Mouse (Mus musculus): ENCODE results near the gene Azin2. TPM values are rescaled to one million over a fixed set of nuclear protein-coding genes. Genes with fewer than 3 reads are reported as not detected.

The Azin2 gene
- polyA plus RNA-seq, 1 experiment from 2014 or later = 20.0 TPM

- Histone ChIP-seq H3K4me3 (ENCODE audit: low read depth, low read length) (no peak overlapping the region), H3K9me3 (ENCODE audit: control insufficient read depth, low read length) (no peaks in the 10 kb centered on the region), H3K27ac (replicated peaks; ENCODE audit: low read depth, low read length) (peak overlapping the region; percentile 48; the same call in 1 of the 2 replicates), H3K27me3 (replicated peaks; ENCODE audit: control insufficient read depth, insufficient read depth, low read length) (no peaks in the 10 kb centered on the region), H3K9ac (ENCODE audit: low read depth, low read length) (no peak overlapping the region; the same call in 1 of the 2 replicates), H3K4me2 (ENCODE audit: low read depth, low read length) (0 out of 2 replicates have a peak overlapping the region, but pooled peaks have one; percentile 5), H3K4me1 (ENCODE audit: control insufficient read depth, insufficient read depth, low read length) (peaks cover 24% of the 10 kb centered on the region), H3K36me3 (ENCODE audit: control insufficient read depth, insufficient read depth, low read length) (0 out of 2 replicates have a peak, but pooled peaks cover 4% of the 10 kb centered on the region)
- WGBS = 43% methylated on average over 8 of the region's 8 CpGs
- ATAC-seq (ENCODE audit: low read depth) (no peak), DNase-seq (ENCODE audit: low spot score) (peak; percentile 62)
These were observed 3.4 kb downstream of the Azin2 start for GRCm38 (mm10) chr4:128958849-128959248.

DNA sequence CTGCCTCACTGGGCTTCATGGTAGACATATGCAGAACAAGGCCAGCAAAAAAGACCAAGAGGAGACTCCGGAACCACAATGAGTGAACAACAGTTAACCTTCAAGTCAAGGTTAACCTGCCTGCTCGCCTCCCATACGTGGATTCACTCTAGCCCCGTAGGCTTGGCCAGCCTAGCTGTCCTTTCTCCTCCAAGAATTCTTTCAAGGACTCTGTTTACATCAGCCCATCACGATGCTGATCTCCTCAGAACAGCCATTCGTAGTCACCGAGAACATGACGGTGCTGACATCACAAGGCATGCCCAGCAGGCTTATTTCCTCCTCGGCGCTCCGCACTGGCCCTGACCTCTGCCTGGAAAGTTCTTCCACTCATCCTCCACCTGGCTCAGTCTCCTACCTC, 4.1 kb downstream of the Azin2 start:
- Histone ChIP-seq H3K36me3 (ENCODE audit: control insufficient read depth, insufficient read depth, low read length) (0 out of 2 replicates have a peak, but pooled peaks cover 4% of the 10 kb centered on the region), H3K4me3 (ENCODE audit: low read depth, low read length) (no peak overlapping the region), H3K9ac (ENCODE audit: low read depth, low read length) (no peak overlapping the region), H3K4me2 (ENCODE audit: low read depth, low read length) (no peak overlapping the region), H3K27me3 (replicated peaks; ENCODE audit: control insufficient read depth, insufficient read depth, low read length) (no peaks in the 10 kb centered on the region), H3K9me3 (ENCODE audit: control insufficient read depth, low read length) (no peaks in the 10 kb centered on the region), H3K27ac (replicated peaks; ENCODE audit: low read depth, low read length) (peak overlapping the region; percentile 48), H3K4me1 (ENCODE audit: control insufficient read depth, insufficient read depth, low read length) (peaks cover 22% of the 10 kb centered on the region)
- ATAC-seq (ENCODE audit: low read depth) (no peak), DNase-seq (ENCODE audit: low spot score) (no peak)
- 76% methylated on average over 11 of the region's 11 CpGs for whole genome bisulfite sequencing

DNA sequence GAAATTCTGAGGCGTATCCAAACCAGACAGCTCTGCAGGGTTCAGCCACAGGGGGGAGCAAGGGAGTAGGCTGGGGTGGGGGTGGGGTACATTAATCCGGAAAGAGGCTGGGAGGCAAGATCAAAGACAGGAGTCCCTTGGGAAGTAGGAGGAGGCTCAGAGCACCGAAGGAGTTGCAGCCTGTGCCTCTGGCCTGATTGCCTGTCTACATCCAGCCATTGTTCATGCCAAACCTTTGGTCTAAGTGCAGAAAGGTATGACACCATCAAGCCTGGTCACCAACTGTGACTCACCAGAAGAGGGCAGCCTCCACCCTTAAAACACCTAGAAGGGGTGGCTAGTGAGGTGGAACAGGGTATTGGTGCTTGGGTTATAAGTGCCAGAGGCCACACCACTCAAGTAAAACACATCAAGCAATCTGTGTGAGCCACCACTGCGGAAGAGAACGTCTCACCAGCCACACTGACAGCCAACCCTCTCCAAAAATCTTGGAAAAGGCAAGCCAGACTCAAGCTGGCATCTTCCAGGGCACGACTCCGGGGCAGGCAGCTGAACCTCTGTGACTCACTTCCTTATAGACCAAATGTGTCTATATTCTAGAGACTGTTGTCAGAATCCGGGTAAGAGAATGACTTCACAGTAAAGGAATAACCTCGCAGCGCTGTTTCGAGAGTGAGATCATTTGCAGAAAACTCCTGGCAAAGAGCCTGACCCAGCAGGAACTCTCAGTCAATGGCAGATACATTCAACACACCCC, 4.9 kb downstream of the Azin2 start:
- Histone ChIP-seq H3K9me3 (ENCODE audit: control insufficient read depth, low read length) (no peaks in the 10 kb centered on the region), H3K36me3 (ENCODE audit: control insufficient read depth, insufficient read depth, low read length) (0 out of 2 replicates have a peak, but pooled peaks cover 4% of the 10 kb centered on the region), H3K27me3 (replicated peaks; ENCODE audit: control insufficient read depth, insufficient read depth, low read length) (no peaks in the 10 kb centered on the region), H3K9ac (ENCODE audit: low read depth, low read length) (no peak overlapping the region), H3K4me2 (ENCODE audit: low read depth, low read length) (no peak overlapping the region), H3K27ac (replicated peaks; ENCODE audit: low read depth, low read length) (peak overlapping the region; percentile 49), H3K4me1 (ENCODE audit: control insufficient read depth, insufficient read depth, low read length) (peaks cover 19% of the 10 kb centered on the region), H3K4me3 (ENCODE audit: low read depth, low read length) (no peak overlapping the region)
- 34% methylated on average over 11 of the region's 11 CpGs for WGBS
- peak; percentile 76 for DNase-seq (ENCODE audit: low spot score)
- peak; percentile 23 for ATAC-seq (ENCODE audit: low read depth)

DNA sequence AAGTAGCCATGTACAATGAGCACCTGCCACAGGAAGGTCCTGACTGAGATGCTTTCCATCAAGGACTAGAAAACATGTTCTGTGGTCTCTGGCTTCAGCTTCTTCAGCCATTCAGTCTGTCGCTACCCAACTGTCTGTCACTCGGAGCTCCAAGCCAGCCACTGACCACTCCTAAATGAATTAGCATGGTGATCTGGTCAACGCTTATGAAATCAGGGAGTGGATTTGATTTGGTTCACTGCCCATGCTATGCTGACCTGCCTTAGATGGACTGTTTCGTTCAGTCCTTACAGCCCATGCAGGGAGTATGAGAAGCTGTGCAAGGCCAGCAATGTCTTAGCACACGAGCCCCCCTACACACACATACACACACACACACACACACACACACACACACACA, 8.4 kb downstream of the Azin2 start:
- WGBS = 88% methylated on average over 5 of the region's 5 CpGs

GRCm38 (mm10) chr4:128950461-128950860, 11.8 kb downstream of the Azin2 start:
- Histone ChIP-seq H3K4me1 (ENCODE audit: control insufficient read depth, insufficient read depth, low read length) (no peaks in the 10 kb centered on the region), H3K9me3 (ENCODE audit: control insufficient read depth, low read length) (no peaks in the 10 kb centered on the region), H3K9ac (ENCODE audit: low read depth, low read length) (no peak overlapping the region), H3K36me3 (ENCODE audit: control insufficient read depth, insufficient read depth, low read length) (peaks cover 4% of the 10 kb centered on the region; the same call in 1 of the 2 replicates), H3K4me2 (ENCODE audit: low read depth, low read length) (no peak overlapping the region), H3K27ac (replicated peaks; ENCODE audit: low read depth, low read length) (no peak overlapping the region), H3K4me3 (ENCODE audit: low read depth, low read length) (no peak overlapping the region), H3K27me3 (replicated peaks; ENCODE audit: control insufficient read depth, insufficient read depth, low read length) (no peaks in the 10 kb centered on the region)
- DNase-seq (ENCODE audit: low spot score) (no peak), ATAC-seq (ENCODE audit: low read depth) (no peak)
- 70% methylated on average over 5 of the region's 5 CpGs for WGBS

More for the DNA sequence above, 8.4 kb downstream of the Azin2 start:
- DNase-seq (ENCODE audit: low spot score) = no peak
- Histone ChIP-seq H3K4me1 (ENCODE audit: control insufficient read depth, insufficient read depth, low read length) (peaks cover 5% of the 10 kb centered on the region), H3K27ac (replicated peaks; ENCODE audit: low read depth, low read length) (no peak overlapping the region), H3K9me3 (ENCODE audit: control insufficient read depth, low read length) (no peaks in the 10 kb centered on the region), H3K36me3 (ENCODE audit: control insufficient read depth, insufficient read depth, low read length) (0 out of 2 replicates have a peak, but pooled peaks cover 4% of the 10 kb centered on the region), H3K27me3 (replicated peaks; ENCODE audit: control insufficient read depth, insufficient read depth, low read length) (no peaks in the 10 kb centered on the region), H3K4me3 (ENCODE audit: low read depth, low read length) (no peak overlapping the region), H3K4me2 (ENCODE audit: low read depth, low read length) (no peak overlapping the region), H3K9ac (ENCODE audit: low read depth, low read length) (no peak overlapping the region)
- no peak for ATAC-seq (ENCODE audit: low read depth)

DNA sequence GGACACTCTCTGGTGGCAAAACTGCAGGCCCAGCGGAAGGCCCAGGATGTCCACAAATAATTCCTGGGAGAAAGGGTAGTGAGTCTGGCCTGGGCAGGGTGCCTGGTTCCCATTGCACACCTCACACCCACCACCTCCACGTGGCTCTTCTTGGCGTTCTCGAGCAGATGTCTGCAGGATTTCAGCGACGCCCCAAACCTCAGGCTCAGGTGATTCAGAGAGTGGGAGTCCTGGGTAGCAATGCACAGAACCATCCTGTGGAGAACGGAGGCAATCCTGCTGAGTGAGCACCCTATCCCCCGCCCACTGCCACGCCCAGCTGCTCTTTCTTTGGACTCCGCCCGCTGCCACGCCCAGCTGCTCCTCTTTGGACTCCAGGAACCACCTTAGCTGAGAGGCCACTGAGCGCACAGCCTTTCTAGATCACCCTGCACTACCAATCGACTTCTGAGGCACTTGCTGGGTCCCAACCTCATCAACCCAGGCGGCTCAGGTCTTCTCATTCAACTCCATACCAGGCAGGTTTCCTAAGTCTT, 12.7 kb downstream of the Azin2 start:
- Histone ChIP-seq H3K9ac (ENCODE audit: low read depth, low read length) (no peak overlapping the region), H3K27ac (replicated peaks; ENCODE audit: low read depth, low read length) (no peak overlapping the region), H3K9me3 (ENCODE audit: control insufficient read depth, low read length) (no peaks in the 10 kb centered on the region), H3K4me3 (ENCODE audit: low read depth, low read length) (no peak overlapping the region), H3K27me3 (replicated peaks; ENCODE audit: control insufficient read depth, insufficient read depth, low read length) (no peaks in the 10 kb centered on the region), H3K4me2 (ENCODE audit: low read depth, low read length) (no peak overlapping the region), H3K36me3 (ENCODE audit: control insufficient read depth, insufficient read depth, low read length) (no peaks in the 10 kb centered on the region; the same call in 1 of the 2 replicates), H3K4me1 (ENCODE audit: control insufficient read depth, insufficient read depth, low read length) (no peaks in the 10 kb centered on the region)
- ATAC-seq (ENCODE audit: low read depth) = peak; percentile 19; the same call in 1 of the 2 replicates
- 39% methylated on average over 13 of the region's 15 CpGs for WGBS
- DNase-seq (ENCODE audit: low spot score) = no peak

DNA sequence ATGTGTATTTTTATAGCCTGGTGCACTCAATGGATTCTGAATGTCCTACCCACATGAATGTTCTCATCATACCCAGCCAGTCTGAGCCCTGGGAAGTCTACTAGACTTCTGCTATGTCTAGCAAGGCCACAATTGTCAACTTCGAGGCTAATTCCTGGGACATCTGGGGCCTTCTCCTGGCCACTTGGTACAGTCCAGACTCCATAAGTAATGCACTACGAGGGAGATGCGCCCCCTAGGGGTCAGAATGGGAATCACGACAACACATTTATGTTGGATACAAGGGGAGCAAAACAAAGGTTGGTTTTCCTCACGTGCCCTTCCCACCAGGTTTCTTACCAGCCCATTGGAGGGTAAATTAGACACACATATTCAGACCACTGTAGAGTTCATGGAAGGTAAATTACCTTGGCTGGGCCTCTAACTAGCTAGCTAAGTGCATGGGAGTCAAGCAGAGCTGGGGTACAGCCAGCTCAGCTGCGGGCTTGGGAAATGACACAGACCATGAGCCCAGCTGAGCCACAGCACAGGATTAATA, 14.0 kb downstream of the Azin2 start:
- Histone ChIP-seq H3K27me3 (replicated peaks; ENCODE audit: control insufficient read depth, insufficient read depth, low read length) (no peaks in the 10 kb centered on the region), H3K9ac (ENCODE audit: low read depth, low read length) (no peak overlapping the region), H3K4me1 (ENCODE audit: control insufficient read depth, insufficient read depth, low read length) (no peaks in the 10 kb centered on the region), H3K36me3 (ENCODE audit: control insufficient read depth, insufficient read depth, low read length) (no peaks in the 10 kb centered on the region; the same call in 1 of the 2 replicates), H3K4me2 (ENCODE audit: low read depth, low read length) (no peak overlapping the region), H3K27ac (replicated peaks; ENCODE audit: low read depth, low read length) (no peak overlapping the region), H3K4me3 (ENCODE audit: low read depth, low read length) (no peak overlapping the region), H3K9me3 (ENCODE audit: control insufficient read depth, low read length) (no peaks in the 10 kb centered on the region)
- ATAC-seq (ENCODE audit: low read depth) (no peak), DNase-seq (ENCODE audit: low spot score) (peak; percentile 53)
- WGBS = 31% methylated on average over 6 of the region's 6 CpGs

GRCm38 (mm10) chr4:128947326-128947933, 14.8 kb downstream of the Azin2 start:
- Histone ChIP-seq H3K36me3 (ENCODE audit: control insufficient read depth, insufficient read depth, low read length) (no peaks in the 10 kb centered on the region; the same call in 1 of the 2 replicates), H3K27ac (replicated peaks; ENCODE audit: low read depth, low read length) (no peak overlapping the region), H3K4me3 (ENCODE audit: low read depth, low read length) (no peak overlapping the region), H3K27me3 (replicated peaks; ENCODE audit: control insufficient read depth, insufficient read depth, low read length) (no peaks in the 10 kb centered on the region), H3K9me3 (ENCODE audit: control insufficient read depth, low read length) (no peaks in the 10 kb centered on the region), H3K4me2 (ENCODE audit: low read depth, low read length) (peak overlapping the region; percentile 3; the same call in 1 of the 2 replicates), H3K9ac (ENCODE audit: low read depth, low read length) (no peak overlapping the region), H3K4me1 (ENCODE audit: control insufficient read depth, insufficient read depth, low read length) (no peaks in the 10 kb centered on the region)
- ATAC-seq (ENCODE audit: low read depth) = 0 out of 2 replicates have a peak, but pooled peaks have one; percentile 27
- no peak for DNase-seq (ENCODE audit: low spot score)
- 18% methylated on average over 17 of the region's 18 CpGs for WGBS
